Mouse (Mus musculus) forebrain, postnatal 0 days (tissue): ENCODE data around the gene Cpne1. TPM values are rescaled to one million over a fixed set of nuclear protein-coding genes. Genes with fewer than 3 reads are reported as not detected.

Experiments
- ATAC-seq: fragments of 200-750 bp; cut with Nextera tagmentation; 2 replicates; pipeline ENCODE4 v1.8.0; 2017; ENCODE audit warnings: mild to moderate bottlenecking, moderate library complexity
- DNase-seq: peaks from one replicate; pipeline ENCODE4 v3.0.0-alpha.2; 2015
- H3K27ac ChIP-seq: fragments of 300-500 bp; sonication (generic); 2 replicates; pipeline ENCODE4 v1.5.1; 2014; ENCODE audit warnings: low read depth, mild to moderate bottlenecking, antibody characterized with exemption, low read length, moderate library complexity, mixed read lengths
- H3K27me3 ChIP-seq: fragments of 300-500 bp; sonication (generic); 2 replicates; pipeline ENCODE4 v1.6.1; 2014; ENCODE audit warnings: mild to moderate bottlenecking, low read length, mixed read lengths; ENCODE audit not compliant: insufficient read depth
- H3K36me3 ChIP-seq: fragments of 300-500 bp; sonication (generic); 2 replicates; pipeline ENCODE4 v1.6.1; 2014; ENCODE audit warnings: mild to moderate bottlenecking, moderate library complexity; ENCODE audit not compliant: insufficient read depth
- H3K4me1 ChIP-seq: fragments of 300-500 bp; sonication (generic); 2 replicates; pipeline ENCODE4 v1.6.1; 2014; ENCODE audit warnings: antibody characterized with exemption; ENCODE audit not compliant: insufficient read depth
- H3K4me2 ChIP-seq: fragments of 300-500 bp; sonication (generic); 2 replicates; pipeline ENCODE4 v1.6.1; 2014; ENCODE audit warnings: low read depth, mild to moderate bottlenecking, moderate library complexity
- H3K4me3 ChIP-seq: fragments of 300-500 bp; sonication (generic); 2 replicates; pipeline ENCODE4 v1.5.1; 2014; ENCODE audit warnings: low read depth, low read length, mixed read lengths
- H3K9ac ChIP-seq: fragments of 300-500 bp; sonication (generic); 2 replicates; pipeline ENCODE4 v1.6.1; 2014; ENCODE audit warnings: mild to moderate bottlenecking
- H3K9me3 ChIP-seq: fragments of 300-500 bp; sonication (generic); 2 replicates; pipeline ENCODE4 v1.6.1; 2016; ENCODE audit warnings: low read length
- CTCF ChIP-seq: sonication (generic); IDR thresholded peaks from 2 replicates; pipeline ENCODE4 v1.5.1; 2016; ENCODE audit warnings: antibody characterized with exemption, control low read depth, low read depth
- WGBS: fragments of 180-500 bp; shearing (Covaris S2); extraction: QIAGEN DNeasy Blood & Tissue Kit; methylation state at CpG from one replicate; pipeline ENCODE4 v1.1.7; 2014; 5-methylcytosine and 5-hydroxymethylcytosine counted together
- polyA plus RNA-seq: library from polyadenylated mRNA; unstranded; fragments of >200 nt; fragmentation: Nextera tagmentation; extraction: Ambion mirVana; gene quantifications from 2 replicates; pipeline ENCODE4 v1.2.1, GENCODE M21; 2015
- total RNA-seq: library from RNA; depleted of rRNA; stranded (reverse); fragments of >200 nt; gene quantifications from 2 replicates; pipeline ENCODE4 v1.2.3, GENCODE M21; 2014

The Cpne1 gene
- total and polyA plus RNA-seq, 2 experiments from 2014 or later = 13.2 to 29.5 TPM

- Histone ChIP-seq H3K9ac (peak overlapping the region; percentile 99), H3K4me2 (peak overlapping the region; percentile 54), H3K4me1 (peaks cover 8% of the 10 kb centered on the region), H3K36me3 (no peaks in the 10 kb centered on the region), H3K27me3 (no peaks in the 10 kb centered on the region), H3K9me3 (no peaks in the 10 kb centered on the region), H3K4me3 (peak overlapping the region; percentile 99), H3K27ac (peak overlapping the region; percentile 93)
- peak; percentile 54 for DNase-seq
- WGBS = under 1% methylated on average over 16 of the region's 16 CpGs
- no peak for TF ChIP-seq CTCF
- peak; percentile 70 for ATAC-seq
These were observed 973 bp downstream of the Cpne1 start for GRCm38 (mm10) chr2:156110627-156111357.

- TF ChIP-seq CTCF = no peak
- Histone ChIP-seq H3K9ac (no peak overlapping the region), H3K27ac (no peak overlapping the region), H3K4me3 (no peak overlapping the region), H3K4me2 (no peak overlapping the region), H3K4me1 (no peaks in the 10 kb centered on the region), H3K27me3 (no peaks in the 10 kb centered on the region), H3K36me3 (peaks cover 17% of the 10 kb centered on the region), H3K9me3 (no peaks in the 10 kb centered on the region)
- 66% methylated on average over 5 of the region's 5 CpGs for WGBS
- DNase-seq (no peak), ATAC-seq (no peak)
These were observed 19.8 kb downstream of the Cpne1 start for GRCm38 (mm10) chr2:156091926-156092325.

GRCm38 (mm10) chr2:156089799-156090198, 22.0 kb downstream of the Cpne1 start:
- no peak overlapping the region for H3K9ac ChIP-seq
- WGBS = 24% methylated on average over 1 of the region's 1 CpGs
- H3K36me3 ChIP-seq = no peaks in the 10 kb centered on the region
- no peaks in the 10 kb centered on the region for H3K9me3 ChIP-seq
- H3K4me3 ChIP-seq = no peak overlapping the region
- H3K27ac ChIP-seq = 0 out of 2 replicates have a peak overlapping the region, but pooled peaks have one; percentile 35
- TF ChIP-seq CTCF = no peak
- H3K4me1 ChIP-seq = no peaks in the 10 kb centered on the region
- DNase-seq (no peak), ATAC-seq (peak; percentile 47; the same call in 1 of the 2 replicates)
- no peak overlapping the region for H3K4me2 ChIP-seq
- no peaks in the 10 kb centered on the region for H3K27me3 ChIP-seq

GRCm38 (mm10) chr2:156087391-156088110, 24.2 kb downstream of the Cpne1 start:
- H3K9me3 ChIP-seq = no peaks in the 10 kb centered on the region
- no peak overlapping the region for H3K4me2 ChIP-seq
- TF ChIP-seq CTCF = no peak
- H3K4me1 ChIP-seq = peaks cover under 1% of the 10 kb centered on the region; the same call in 1 of the 2 replicates
- H3K27ac ChIP-seq = no peak overlapping the region
- ATAC-seq (no peak), DNase-seq (no peak)
- WGBS = 90% methylated on average over 7 of the region's 7 CpGs
- H3K27me3 ChIP-seq = no peaks in the 10 kb centered on the region
- H3K9ac ChIP-seq = no peak overlapping the region
- H3K4me3 ChIP-seq = no peak overlapping the region
- H3K36me3 ChIP-seq = no peaks in the 10 kb centered on the region

GRCm38 (mm10) chr2:156084541-156084940, 27.2 kb downstream of the Cpne1 start:
- ATAC-seq (no peak), DNase-seq (no peak)
- TF ChIP-seq CTCF = no peak
- 85% methylated on average over 3 of the region's 3 CpGs for whole genome bisulfite sequencing
- Histone ChIP-seq H3K4me2 (no peak overlapping the region), H3K36me3 (no peaks in the 10 kb centered on the region), H3K4me3 (no peak overlapping the region), H3K27me3 (no peaks in the 10 kb centered on the region), H3K9me3 (no peaks in the 10 kb centered on the region), H3K9ac (no peak overlapping the region), H3K27ac (no peak overlapping the region), H3K4me1 (peaks cover 3% of the 10 kb centered on the region; the same call in 1 of the 2 replicates)

- WGBS = 85% methylated on average over 7 of the region's 7 CpGs
- H3K4me2 ChIP-seq = no peak overlapping the region
- H3K27me3 ChIP-seq = no peaks in the 10 kb centered on the region
- H3K27ac ChIP-seq = no peak overlapping the region
- TF ChIP-seq CTCF = no peak
- peaks cover 37% of the 10 kb centered on the region for H3K36me3 ChIP-seq
- peaks cover 3% of the 10 kb centered on the region; the same call in 1 of the 2 replicates for H3K4me1 ChIP-seq
- ATAC-seq (no peak), DNase-seq (no peak)
- no peak overlapping the region for H3K9ac ChIP-seq
- no peak overlapping the region for H3K4me3 ChIP-seq
- no peaks in the 10 kb centered on the region for H3K9me3 ChIP-seq
These were observed 31.4 kb downstream of the Cpne1 start for GRCm38 (mm10) chr2:156080391-156080790.

- Histone ChIP-seq H3K4me3 (no peak overlapping the region), H3K9ac (no peak overlapping the region), H3K9me3 (no peaks in the 10 kb centered on the region), H3K4me2 (no peak overlapping the region), H3K27ac (no peak overlapping the region), H3K4me1 (peaks cover 3% of the 10 kb centered on the region; the same call in 1 of the 2 replicates), H3K27me3 (no peaks in the 10 kb centered on the region), H3K36me3 (peaks cover 44% of the 10 kb centered on the region)
- WGBS = 49% methylated on average over 4 of the region's 4 CpGs
- no peak for DNase-seq
- no peak for TF ChIP-seq CTCF
- no peak for ATAC-seq
These were observed 32.1 kb downstream of the Cpne1 start for GRCm38 (mm10) chr2:156079674-156080073.
